Mouse (Mus musculus) WW6 (cell line): ENCODE data around the gene Hspbp1.
A peak's percentile ranks its signal among the peaks of the same experiment; 100 is the strongest.

Experiments used
- DNase-seq: peaks from one replicate; pipeline ENCODE4 v3.0.0-alpha.2; 2013; ENCODE audit warnings: low read depth, low spot score

Hspbp1 gene

GRCm38 (mm10) chr7:4668506-4668905 lies 16.4 kb downstream of the Hspbp1 start:
- DNase-seq, result no peak

DNA sequence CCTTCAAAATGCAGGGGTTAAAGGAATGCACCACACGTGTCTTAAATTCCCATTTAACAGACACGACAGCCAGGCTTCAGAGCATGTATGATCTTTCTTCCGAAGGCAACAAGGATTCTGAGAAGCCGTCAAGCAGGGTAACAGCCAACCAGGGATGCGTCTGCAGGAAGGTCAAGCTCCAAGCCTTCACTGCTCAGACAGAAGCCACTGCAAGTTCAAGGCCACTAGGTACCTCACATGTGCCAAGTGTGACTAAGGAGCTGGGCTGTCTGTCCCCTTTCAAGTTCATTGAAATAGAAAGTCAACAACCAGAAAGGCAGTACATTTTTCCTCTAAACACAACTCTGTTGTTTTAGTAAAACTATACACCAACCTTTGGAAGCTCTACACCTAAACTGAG lies 18.0 kb downstream of the Hspbp1 start:
- no peak for DNase-seq

DNA sequence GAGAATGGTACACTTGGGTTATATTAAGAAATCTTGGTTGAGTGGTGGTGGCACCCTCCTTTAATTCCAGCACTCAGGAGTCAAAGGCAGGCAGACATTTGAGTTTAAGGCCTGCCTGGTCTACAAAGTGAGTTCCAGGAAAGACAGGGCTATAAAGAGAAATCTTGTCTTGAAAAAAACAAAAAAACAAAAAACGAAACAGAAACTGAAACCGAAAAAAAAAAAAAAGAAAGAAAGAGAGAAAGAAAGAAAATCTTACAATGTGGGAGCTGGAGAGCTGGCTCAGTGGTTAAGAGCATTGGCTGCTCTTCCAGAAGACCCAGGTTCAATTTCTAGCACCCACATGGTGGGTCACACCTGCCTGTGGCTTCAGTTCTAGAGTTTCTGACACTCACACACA lies 21.1 kb downstream of the Hspbp1 start:
- no peak for DNase-seq

DNA sequence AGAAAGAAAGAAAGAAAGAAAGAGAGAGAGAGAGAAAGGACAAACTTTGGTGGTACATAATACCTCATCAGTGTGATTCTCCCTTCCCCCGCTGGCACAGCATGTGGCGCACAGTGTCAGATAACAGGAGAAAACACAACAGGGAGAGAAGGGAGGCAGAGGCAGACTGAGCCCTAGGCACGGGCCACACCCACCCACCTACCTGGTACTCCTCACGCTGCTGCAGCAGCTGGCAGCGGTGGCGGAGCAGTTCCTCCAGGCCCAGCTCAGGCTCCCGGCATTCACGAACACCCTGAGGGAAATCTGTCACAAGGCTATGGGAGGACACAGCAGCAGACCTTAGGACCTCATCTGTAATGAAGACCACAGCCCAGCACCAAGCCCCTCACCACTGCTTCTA lies 21.7 kb downstream of the Hspbp1 start:
- no peak for DNase-seq

GRCm38 (mm10) chr7:4659911-4660443 lies 24.9 kb downstream of the Hspbp1 start:
- no peak for DNase-seq

DNA sequence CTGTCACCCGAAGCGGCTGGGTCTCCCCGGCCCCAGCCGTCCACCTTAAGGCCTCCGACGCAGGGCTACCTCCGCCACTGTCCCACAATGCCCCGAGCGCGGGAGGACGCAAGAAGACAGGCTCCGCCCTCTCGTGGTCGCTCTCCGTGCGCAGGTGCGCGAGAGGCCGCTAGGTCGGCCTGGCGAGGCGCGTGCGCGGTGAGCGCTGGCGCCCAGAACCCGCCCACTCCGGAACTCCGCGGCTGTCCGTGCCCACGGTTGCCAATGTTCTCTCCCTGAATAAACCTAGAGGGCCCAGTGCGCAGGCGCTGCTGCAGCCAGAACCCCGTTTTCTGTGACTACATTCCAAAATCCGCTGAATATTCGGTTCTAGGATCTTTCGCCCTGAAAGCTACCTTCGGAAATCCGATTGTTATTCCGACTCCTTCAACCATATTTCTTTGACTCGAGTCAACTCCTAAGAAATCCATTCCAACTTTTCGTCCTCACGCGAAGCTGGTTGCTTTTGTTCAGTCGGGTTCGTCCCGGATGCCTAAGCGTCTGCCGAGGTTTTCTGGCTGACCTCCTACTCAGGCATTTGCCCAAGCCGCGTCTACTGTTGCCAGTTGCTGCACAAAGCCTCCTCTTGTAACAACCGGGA lies 25.8 kb downstream of the Hspbp1 start, which contains the start of gene Ppp6r1:
Gene Ppp6r1 (minus strand): TSS at position 108 of the 640 bp plus-strand sequence.
- peak; percentile 90 for DNase-seq

DNA sequence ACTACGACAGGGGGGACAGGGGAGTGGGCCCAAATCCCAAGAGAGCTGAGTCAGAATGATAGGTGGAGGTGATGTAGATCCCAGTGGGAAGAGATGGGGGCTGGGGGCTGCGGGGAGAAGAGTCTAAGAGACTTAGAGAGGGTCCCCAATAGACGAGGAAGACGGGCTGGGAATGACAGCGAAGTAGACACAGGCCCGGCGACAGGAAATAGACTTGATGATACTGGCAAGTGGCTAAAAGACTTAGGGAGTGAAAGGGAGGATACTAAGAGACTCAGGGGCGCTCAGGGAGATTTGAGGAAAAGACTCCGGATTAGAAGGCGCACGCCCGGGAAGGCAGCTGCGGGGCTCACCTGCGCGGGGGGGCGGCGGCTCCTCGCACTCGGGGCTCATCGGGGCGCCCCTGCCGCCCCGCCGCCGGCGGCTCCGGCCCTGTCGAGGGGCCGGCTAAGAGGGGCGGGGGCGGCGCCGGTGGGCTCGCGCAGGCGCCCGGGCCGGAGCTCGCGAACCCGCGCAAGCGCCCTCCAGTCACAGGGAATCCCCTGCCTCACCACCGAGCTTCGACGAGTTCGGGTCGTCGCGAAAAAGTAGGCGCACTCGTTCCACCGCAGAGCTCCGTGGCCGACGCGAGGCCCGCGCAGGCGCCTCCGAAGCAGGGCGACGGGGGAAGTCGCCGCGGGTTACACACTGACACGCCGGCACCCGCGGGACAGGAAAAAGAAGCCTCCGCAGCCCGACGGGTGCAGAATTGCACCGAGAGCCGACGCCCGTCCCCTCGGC lies 26.6 kb downstream of the Hspbp1 start:
- DNase-seq, result no peak

- DNase-seq, result no peak
Measured at GRCm38 (mm10) chr7:4657521-4658127, 27.2 kb downstream of the Hspbp1 start.

GRCm38 (mm10) chr7:4656818-4657217 lies 28.1 kb downstream of the Hspbp1 start:
- no peak for DNase-seq

- no peak for DNase-seq
Measured at GRCm38 (mm10) chr7:4655916-4656315, 29.0 kb downstream of the Hspbp1 start.

DNA sequence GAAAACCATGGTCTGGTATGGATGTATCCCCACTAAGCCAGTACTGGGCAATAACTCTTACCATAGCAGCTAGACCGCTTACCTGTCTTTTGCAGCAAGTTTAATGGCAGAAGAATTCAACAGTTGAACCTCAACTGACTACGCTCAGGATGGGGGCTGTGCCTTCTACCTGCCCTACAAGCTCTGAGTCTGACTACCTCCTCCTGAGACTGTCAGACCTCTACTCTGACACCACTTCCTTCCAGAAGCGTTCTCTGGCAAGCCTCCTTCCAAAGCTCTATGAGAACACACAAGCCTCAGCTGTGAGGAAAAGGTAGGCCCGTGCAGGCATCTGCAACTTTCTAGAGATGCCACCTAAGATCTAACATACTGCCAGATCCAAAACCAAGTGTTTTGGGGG lies 29.5 kb downstream of the Hspbp1 start:
- DNase-seq, result no peak

- no peak for DNase-seq
Measured at GRCm38 (mm10) chr7:4654221-4654620, 30.6 kb downstream of the Hspbp1 start.

GRCm38 (mm10) chr7:4653780-4654179 lies 31.1 kb downstream of the Hspbp1 start:
- DNase-seq, result no peak

DNA sequence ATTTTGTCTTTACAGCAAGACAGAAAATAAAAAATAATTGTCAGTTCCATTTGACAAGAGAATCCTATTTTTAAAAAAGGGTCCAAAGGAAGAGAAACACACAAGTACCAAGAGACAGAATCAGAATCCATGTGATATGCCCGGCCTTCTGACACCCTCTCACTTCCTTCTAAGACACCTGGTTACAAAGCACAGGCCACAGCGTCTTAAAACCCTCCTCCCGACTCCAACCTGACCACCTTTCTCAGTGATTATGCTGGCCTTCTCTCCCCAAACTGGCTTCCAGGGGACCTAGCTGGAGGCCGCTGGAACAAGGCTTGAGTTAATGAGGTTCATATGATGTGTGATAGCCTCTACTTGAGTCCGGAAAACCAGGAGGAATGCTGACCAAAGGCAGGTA lies 31.5 kb downstream of the Hspbp1 start:
- no peak for DNase-seq

- DNase-seq, result no peak
Measured at GRCm38 (mm10) chr7:4652726-4653125, 32.1 kb downstream of the Hspbp1 start.

DNA sequence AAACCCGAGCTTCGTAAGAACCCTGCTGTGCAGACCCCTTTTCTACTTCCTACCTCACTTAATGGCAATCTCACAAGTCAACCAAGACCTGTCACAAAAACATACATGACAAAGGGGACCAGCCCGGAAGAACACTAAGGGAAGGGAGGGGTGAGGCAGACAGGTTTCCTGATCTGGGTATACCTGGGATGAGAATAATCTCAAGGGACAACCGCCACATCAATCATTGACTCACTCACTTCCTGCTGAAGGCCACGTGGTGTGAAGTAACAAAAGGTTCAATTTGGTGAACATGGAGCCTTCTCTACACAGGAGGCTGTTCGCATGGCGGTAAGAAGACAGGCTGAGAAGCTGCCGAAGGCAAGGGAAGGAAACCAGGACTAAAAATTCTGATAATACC lies 33.3 kb downstream of the Hspbp1 start:
- DNase-seq, result no peak

DNA sequence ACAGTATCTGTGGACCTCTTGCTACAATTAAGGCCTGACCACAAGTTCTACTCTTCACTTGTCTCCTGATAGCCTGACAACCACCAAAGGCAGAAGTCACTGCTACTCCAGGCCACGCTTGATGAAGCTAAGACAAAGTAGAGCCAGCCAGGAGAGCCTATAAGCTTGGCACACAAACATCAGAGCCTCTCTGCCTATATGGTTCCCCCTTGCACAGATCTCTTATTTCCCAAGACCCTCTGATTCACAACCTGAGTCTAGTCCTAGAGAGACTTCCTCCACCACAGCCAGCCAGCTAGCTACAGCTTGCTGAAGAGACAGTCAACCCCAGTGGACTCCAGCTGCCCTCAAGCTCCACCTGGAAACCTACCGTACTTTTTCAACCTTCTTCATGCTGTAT lies 36.9 kb downstream of the Hspbp1 start:
- DNase-seq, result no peak

DNA sequence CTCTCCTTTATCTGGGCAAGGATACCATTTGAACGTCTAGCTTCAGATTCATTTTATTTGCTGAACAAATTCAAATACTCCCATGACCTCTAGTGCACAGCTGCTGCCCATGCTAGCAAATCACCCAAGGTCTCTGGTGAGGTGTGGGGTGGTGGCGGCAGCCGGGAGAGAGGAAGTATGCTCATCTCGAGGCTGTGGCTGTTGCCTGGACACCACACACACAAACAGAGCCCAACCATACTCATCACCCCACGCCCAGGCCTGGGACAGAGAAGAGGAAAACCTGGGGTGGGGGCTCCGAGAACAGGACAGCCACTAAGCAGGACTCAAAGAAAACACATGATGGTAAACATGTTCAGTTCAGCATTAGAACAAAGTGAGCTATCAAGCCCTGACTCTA lies 37.6 kb downstream of the Hspbp1 start:
- DNase-seq, result no peak

DNA sequence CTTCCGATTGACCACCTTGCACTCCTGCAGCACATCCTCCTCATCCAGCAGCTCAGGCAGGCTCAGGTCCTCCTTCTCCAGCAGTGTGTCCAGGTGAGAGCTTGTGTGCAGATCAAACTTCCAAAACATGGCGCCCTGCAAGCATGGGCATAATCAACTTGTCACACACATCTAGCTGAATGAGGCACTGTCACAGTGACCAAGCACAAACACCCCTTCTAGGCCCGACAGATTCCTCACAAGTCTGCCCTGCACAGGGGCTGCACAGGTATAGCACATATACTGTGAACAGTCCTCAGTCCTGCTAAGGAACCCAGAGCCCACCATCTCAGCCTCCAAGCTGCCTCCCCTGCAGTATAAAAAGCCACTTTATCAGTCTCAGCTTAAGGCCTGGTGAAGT lies 38.1 kb downstream of the Hspbp1 start:
- no peak for DNase-seq

GRCm38 (mm10) chr7:4643225-4643624 lies 41.6 kb downstream of the Hspbp1 start:
- DNase-seq, result no peak

- DNase-seq, result no peak
Measured at GRCm38 (mm10) chr7:4641956-4642355, 42.9 kb downstream of the Hspbp1 start.

DNA sequence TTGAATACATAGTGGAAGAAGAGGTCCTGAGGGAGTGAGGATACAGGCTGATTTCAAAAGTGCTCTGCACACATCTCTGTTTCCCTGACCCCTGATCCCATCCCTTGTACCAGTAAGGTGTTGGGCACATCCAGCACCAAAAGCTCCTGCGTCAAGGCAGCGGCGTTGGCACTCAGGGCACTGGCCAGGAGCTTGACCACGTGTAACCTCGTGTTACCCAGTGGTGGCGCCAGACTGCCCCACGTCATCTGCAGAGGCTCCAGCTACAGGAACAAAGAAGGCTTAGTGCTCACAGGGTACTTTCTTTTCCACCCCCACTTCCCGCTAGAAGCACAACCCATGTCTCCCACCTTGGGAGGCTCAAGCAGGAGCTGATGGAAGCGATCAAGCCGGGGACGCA lies 43.7 kb downstream of the Hspbp1 start:
- DNase-seq, result no peak

- no peak for DNase-seq
Measured at GRCm38 (mm10) chr7:4636179-4636578, 48.7 kb downstream of the Hspbp1 start.
